Mouse (Mus musculus): ENCODE data around the gene 2410137M14Rik. TPM values are rescaled to one million over a fixed set of nuclear protein-coding genes. Genes with fewer than 3 reads are reported as not detected.

Gene 2410137M14Rik
- polyA plus RNA-seq, 1 experiment: not detected

GRCm38 (mm10) chr17:36942391-36942790 lies 38.6 kb downstream of the 2410137M14Rik start:
- H3K4me1 ChIP-seq (ENCODE audit: control insufficient read depth, insufficient read depth, low read length): peaks cover under 1% of the 10 kb centered on the region; the same call in 1 of the 2 replicates
- no peak overlapping the region for H3K27ac ChIP-seq (ENCODE audit: insufficient read depth, low read depth, low read length)
- TF ChIP-seq CTCF (IDR thresholded peaks at IDR 0.05; ENCODE audit: low read depth, low read length) (no peak), POLR2A (IDR thresholded peaks at IDR 0.05; ENCODE audit: borderline replicate concordance, low read depth, low read length) (no peak)
- peak overlapping the region; percentile 3; the same call in 1 of the 2 replicates for H3K4me3 ChIP-seq (ENCODE audit: insufficient read depth, low read length)

GRCm38 (mm10) chr17:36938056-36938455 lies 43.0 kb downstream of the 2410137M14Rik start:
- H3K4me1 ChIP-seq (ENCODE audit: control insufficient read depth, insufficient read depth, low read length): no peaks in the 10 kb centered on the region

GRCm38 (mm10) chr17:36931806-36932205 lies 49.2 kb downstream of the 2410137M14Rik start:
- Histone ChIP-seq H3K27ac (ENCODE audit: insufficient read depth, low read depth, low read length) (no peak overlapping the region), H3K4me1 (ENCODE audit: control insufficient read depth, insufficient read depth, low read length) (no peaks in the 10 kb centered on the region)

More at GRCm38 (mm10) chr17:36938056-36938455, 43.0 kb downstream of the 2410137M14Rik start:
- no peak overlapping the region for H3K27ac ChIP-seq (ENCODE audit: insufficient read depth, low read depth, low read length)
- TF ChIP-seq POLR2A (IDR thresholded peaks at IDR 0.05; ENCODE audit: borderline replicate concordance, low read depth, low read length) (no peak), CTCF (IDR thresholded peaks at IDR 0.05; ENCODE audit: low read depth, low read length) (no peak)
- no peak overlapping the region for H3K4me3 ChIP-seq (ENCODE audit: insufficient read depth, low read length)

GRCm38 (mm10) chr17:36931130-36931529 lies 49.9 kb downstream of the 2410137M14Rik start:
- TF ChIP-seq CTCF (IDR thresholded peaks at IDR 0.05; ENCODE audit: low read depth, low read length) (no peak), POLR2A (IDR thresholded peaks at IDR 0.05; ENCODE audit: borderline replicate concordance, low read depth, low read length) (no peak)
- no peak overlapping the region for H3K27ac ChIP-seq (ENCODE audit: insufficient read depth, low read depth, low read length)
- H3K4me1 ChIP-seq (ENCODE audit: control insufficient read depth, insufficient read depth, low read length): no peaks in the 10 kb centered on the region
- no peak overlapping the region for H3K4me3 ChIP-seq (ENCODE audit: insufficient read depth, low read length)

More at GRCm38 (mm10) chr17:36931806-36932205, 49.2 kb downstream of the 2410137M14Rik start:
- TF ChIP-seq POLR2A (IDR thresholded peaks at IDR 0.05; ENCODE audit: borderline replicate concordance, low read depth, low read length) (no peak), CTCF (IDR thresholded peaks at IDR 0.05; ENCODE audit: low read depth, low read length) (no peak)
- H3K4me3 ChIP-seq (ENCODE audit: insufficient read depth, low read length): no peak overlapping the region

- H3K4me3 ChIP-seq (ENCODE audit: insufficient read depth, low read length): no peak overlapping the region
- H3K27ac ChIP-seq (ENCODE audit: insufficient read depth, low read depth, low read length): no peak overlapping the region
- TF ChIP-seq POLR2A (IDR thresholded peaks at IDR 0.05; ENCODE audit: borderline replicate concordance, low read depth, low read length): no peak
- no peak for TF ChIP-seq CTCF (IDR thresholded peaks at IDR 0.05; ENCODE audit: low read depth, low read length)
- H3K4me1 ChIP-seq (ENCODE audit: control insufficient read depth, insufficient read depth, low read length): no peaks in the 10 kb centered on the region
Measured at GRCm38 (mm10) chr17:36930233-36930632, 50.8 kb downstream of the 2410137M14Rik start.

GRCm38 (mm10) chr17:36929236-36929932 lies 51.7 kb downstream of the 2410137M14Rik start:
- H3K4me1 ChIP-seq (ENCODE audit: control insufficient read depth, insufficient read depth, low read length): no peaks in the 10 kb centered on the region
- no peak overlapping the region for H3K27ac ChIP-seq (ENCODE audit: insufficient read depth, low read depth, low read length)
- no peak for TF ChIP-seq POLR2A (IDR thresholded peaks at IDR 0.05; ENCODE audit: borderline replicate concordance, low read depth, low read length)
- TF ChIP-seq CTCF (IDR thresholded peaks at IDR 0.05; ENCODE audit: low read depth, low read length): no peak
- H3K4me3 ChIP-seq (ENCODE audit: insufficient read depth, low read length): no peak overlapping the region

Other genes starting within 250 kb of the 2410137M14Rik start
- not detected in 2 replicates for gene H2-M10.5, start 208.3 kb downstream of the 2410137M14Rik start, polyA plus RNA-seq (2012; ENCODE audit: insufficient read depth, insufficient read length, missing spikeins)
- gene H2-M10.6, start 169.1 kb downstream of the 2410137M14Rik start, polyA plus RNA-seq (2012; ENCODE audit: insufficient read depth, insufficient read length, missing spikeins): not detected in 2 replicates
- gene Trim26, start 144.1 kb downstream of the 2410137M14Rik start, polyA plus RNA-seq (2012; ENCODE audit: insufficient read depth, insufficient read length, missing spikeins): 65.9 and 67.3 TPM in 2 replicates
- gene Trim15, start 114.0 kb downstream of the 2410137M14Rik start, polyA plus RNA-seq (2012; ENCODE audit: insufficient read depth, insufficient read length, missing spikeins): not detected in 2 replicates
- gene Trim10, start 111.7 kb downstream of the 2410137M14Rik start, polyA plus RNA-seq (2012; ENCODE audit: insufficient read depth, insufficient read length, missing spikeins): not detected in 2 replicates
- not detected in 2 replicates for gene Trim40, start 91.1 kb downstream of the 2410137M14Rik start, polyA plus RNA-seq (2012; ENCODE audit: insufficient read depth, insufficient read length, missing spikeins)
- not detected in 2 replicates for gene Trim31, start 83.1 kb downstream of the 2410137M14Rik start, polyA plus RNA-seq (2012; ENCODE audit: insufficient read depth, insufficient read length, missing spikeins)
- gene Rnf39, start 38.3 kb downstream of the 2410137M14Rik start, polyA plus RNA-seq (2012; ENCODE audit: insufficient read depth, insufficient read length, missing spikeins): not detected in 2 replicates
- gene Ppp1r11, start 29.5 kb downstream of the 2410137M14Rik start, polyA plus RNA-seq (2012; ENCODE audit: insufficient read depth, insufficient read length, missing spikeins): 59.3 and 64.4 TPM in 2 replicates
- gene Znrd1, start 22.7 kb downstream of the 2410137M14Rik start, polyA plus RNA-seq (2012; ENCODE audit: insufficient read depth, insufficient read length, missing spikeins): 50.1 and 70.8 TPM in 2 replicates
- gene Znrd1as, start 22.6 kb downstream of the 2410137M14Rik start, polyA plus RNA-seq (2012; ENCODE audit: insufficient read depth, insufficient read length, missing spikeins): 7.9 and 10.4 TPM in 2 replicates
- gene H2-M5, start 8.3 kb upstream of the 2410137M14Rik start, polyA plus RNA-seq (2012; ENCODE audit: insufficient read depth, insufficient read length, missing spikeins): 0.69 and 1.0 TPM in 2 replicates
- not detected in 2 replicates for gene Zfp57, start 19.9 kb upstream of the 2410137M14Rik start, polyA plus RNA-seq (2012; ENCODE audit: insufficient read depth, insufficient read length, missing spikeins)
- not detected in 2 replicates for gene Mog, start 42.2 kb upstream of the 2410137M14Rik start, polyA plus RNA-seq (2012; ENCODE audit: insufficient read depth, insufficient read length, missing spikeins)
- gene Gabbr1, start 64.7 kb upstream of the 2410137M14Rik start, polyA plus RNA-seq (2012; ENCODE audit: insufficient read depth, insufficient read length, missing spikeins): 0.90 and 1.0 TPM in 2 replicates
- not detected in 2 replicates for gene Olfr90, start 107.3 kb upstream of the 2410137M14Rik start, polyA plus RNA-seq (2012; ENCODE audit: insufficient read depth, insufficient read length, missing spikeins)
- gene Olfr91, start 117.0 kb upstream of the 2410137M14Rik start, polyA plus RNA-seq (2012; ENCODE audit: insufficient read depth, insufficient read length, missing spikeins): not detected in 2 replicates
- gene Olfr92, start 138.9 kb upstream of the 2410137M14Rik start, polyA plus RNA-seq (2012; ENCODE audit: insufficient read depth, insufficient read length, missing spikeins): not detected in 2 replicates
- not detected in 2 replicates for gene Olfr93, start 180.3 kb upstream of the 2410137M14Rik start, polyA plus RNA-seq (2012; ENCODE audit: insufficient read depth, insufficient read length, missing spikeins)
- gene Ubd, start 212.7 kb upstream of the 2410137M14Rik start, polyA plus RNA-seq (2012; ENCODE audit: insufficient read depth, insufficient read length, missing spikeins): not detected in 2 replicates
- not detected in 2 replicates for gene Olfr94, start 219.8 kb upstream of the 2410137M14Rik start, polyA plus RNA-seq (2012; ENCODE audit: insufficient read depth, insufficient read length, missing spikeins)
- not detected in 2 replicates for gene Olfr95, start 231.9 kb upstream of the 2410137M14Rik start, polyA plus RNA-seq (2012; ENCODE audit: insufficient read depth, insufficient read length, missing spikeins)
- not detected in 2 replicates for gene Olfr96, start 238.9 kb upstream of the 2410137M14Rik start, polyA plus RNA-seq (2012; ENCODE audit: insufficient read depth, insufficient read length, missing spikeins)

Data from bone marrow macrophage, adult 2 months (primary cell).